Mouse (Mus musculus) embryonic fibroblast, embryonic 13.5 days (primary cell): ENCODE measurements around the gene Mboat1.

Experiments
- CTCF ChIP-seq: IDR thresholded peaks from 2 replicates; pipeline ENCODE4 v1.5.1; 2011; ENCODE audit warnings: mild to moderate bottlenecking, control low read depth, low read length, moderate library complexity, borderline replicate concordance; ENCODE audit not compliant: insufficient read depth
- POLR2A ChIP-seq: IDR thresholded peaks from 2 replicates; pipeline ENCODE4 v1.6.1; 2011; ENCODE audit warnings: low read depth, mild to moderate bottlenecking, control low read depth, low read length, moderate library complexity

DNA sequence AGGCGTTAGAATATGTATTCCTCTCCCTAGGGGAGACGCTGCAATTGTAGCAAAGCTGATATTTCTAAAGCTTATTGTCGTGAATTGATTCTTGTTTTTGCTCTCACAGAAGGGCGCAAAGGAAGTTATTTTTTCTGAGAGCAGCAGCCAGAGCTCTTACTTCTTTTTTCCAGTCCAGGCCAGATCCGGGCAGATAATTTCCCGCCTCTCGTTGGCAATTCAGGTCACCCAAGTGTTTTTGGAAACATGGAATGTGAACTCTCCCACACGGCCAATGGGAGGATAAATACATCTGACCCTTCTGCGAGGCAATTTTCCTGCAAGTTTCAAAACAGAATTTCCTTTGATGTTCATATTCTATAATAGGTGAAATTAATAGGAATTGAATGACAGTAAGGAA, 77.0 kb downstream of the Mboat1 start:
- TF ChIP-seq CTCF (no peak), POLR2A (no peak)
